Mouse (Mus musculus): ENCODE results near the gene H60b. TPM values are rescaled to one million over a fixed set of nuclear protein-coding genes. Genes with fewer than 3 reads are reported as not detected.
"Not testable (repeated sequence)": the region's sequence is repeated elsewhere in the genome, so short reads cannot be mapped to it uniquely, and the experiment has no call there.

H60b gene
- total RNA-seq, 1 experiment from 2014 or later: 1.3 TPM

GRCm38 (mm10) chr10:22270879-22271786 is 112.7 kb downstream of the H60b start:
- peak; percentile 59; the same call in 1 of the 2 replicates for ATAC-seq (ENCODE audit: extremely low read depth, insufficient number of reproducible peaks, low FRiP score, poor library complexity, severe bottlenecking)

- ATAC-seq (ENCODE audit: extremely low read depth, insufficient number of reproducible peaks, low FRiP score, poor library complexity, severe bottlenecking): peak; percentile 44
These were observed 114.7 kb downstream of the H60b start for GRCm38 (mm10) chr10:22272914-22273683.

GRCm38 (mm10) chr10:22273684-22274305 is 115.4 kb downstream of the H60b start:
- no peak; the same call in 1 of the 2 replicates for ATAC-seq (ENCODE audit: extremely low read depth, insufficient number of reproducible peaks, low FRiP score, poor library complexity, severe bottlenecking)

GRCm38 (mm10) chr10:22274445-22275057 is 116.2 kb downstream of the H60b start:
- no peak for ATAC-seq (ENCODE audit: extremely low read depth, insufficient number of reproducible peaks, low FRiP score, poor library complexity, severe bottlenecking)

GRCm38 (mm10) chr10:22278468-22278867 is 120.1 kb downstream of the H60b start:
- ATAC-seq (ENCODE audit: extremely low read depth, insufficient number of reproducible peaks, low FRiP score, poor library complexity, severe bottlenecking): not testable (repeated sequence)

GRCm38 (mm10) chr10:22282816-22283215 is 124.4 kb downstream of the H60b start:
- peak; percentile 77 for ATAC-seq (ENCODE audit: extremely low read depth, insufficient number of reproducible peaks, low FRiP score, poor library complexity, severe bottlenecking)

GRCm38 (mm10) chr10:22295676-22296075 is 137.3 kb downstream of the H60b start:
- no peak; the same call in 1 of the 2 replicates for ATAC-seq (ENCODE audit: extremely low read depth, insufficient number of reproducible peaks, low FRiP score, poor library complexity, severe bottlenecking)

GRCm38 (mm10) chr10:22297033-22297762 is 138.8 kb downstream of the H60b start:
- no peak for ATAC-seq (ENCODE audit: extremely low read depth, insufficient number of reproducible peaks, low FRiP score, poor library complexity, severe bottlenecking)

GRCm38 (mm10) chr10:22297766-22298461 is 139.5 kb downstream of the H60b start:
- no peak for ATAC-seq (ENCODE audit: extremely low read depth, insufficient number of reproducible peaks, low FRiP score, poor library complexity, severe bottlenecking)

GRCm38 (mm10) chr10:22299324-22299723 is 140.9 kb downstream of the H60b start:
- no peak for ATAC-seq (ENCODE audit: extremely low read depth, insufficient number of reproducible peaks, low FRiP score, poor library complexity, severe bottlenecking)

GRCm38 (mm10) chr10:22301641-22302040 is 143.3 kb downstream of the H60b start:
- ATAC-seq (ENCODE audit: extremely low read depth, insufficient number of reproducible peaks, low FRiP score, poor library complexity, severe bottlenecking): peak; percentile 47

GRCm38 (mm10) chr10:22302344-22303057 is 144.1 kb downstream of the H60b start:
- ATAC-seq (ENCODE audit: extremely low read depth, insufficient number of reproducible peaks, low FRiP score, poor library complexity, severe bottlenecking): peak; percentile 59

GRCm38 (mm10) chr10:22303736-22304135 is 145.3 kb downstream of the H60b start:
- ATAC-seq (ENCODE audit: extremely low read depth, insufficient number of reproducible peaks, low FRiP score, poor library complexity, severe bottlenecking): no peak

- no peak for ATAC-seq (ENCODE audit: extremely low read depth, insufficient number of reproducible peaks, low FRiP score, poor library complexity, severe bottlenecking)
These were observed 147.4 kb downstream of the H60b start for GRCm38 (mm10) chr10:22305801-22306200.

GRCm38 (mm10) chr10:22306452-22306851 is 148.1 kb downstream of the H60b start:
- ATAC-seq (ENCODE audit: extremely low read depth, insufficient number of reproducible peaks, low FRiP score, poor library complexity, severe bottlenecking): peak; percentile 85

GRCm38 (mm10) chr10:22308221-22308620 is 149.8 kb downstream of the H60b start:
- ATAC-seq (ENCODE audit: extremely low read depth, insufficient number of reproducible peaks, low FRiP score, poor library complexity, severe bottlenecking): peak; percentile 22; the same call in 1 of the 2 replicates

- no peak for ATAC-seq (ENCODE audit: extremely low read depth, insufficient number of reproducible peaks, low FRiP score, poor library complexity, severe bottlenecking)
These were observed 164.5 kb downstream of the H60b start for GRCm38 (mm10) chr10:22322858-22323257.

All from neutrophil, adult 5-6 weeks (primary cell).